Mouse (Mus musculus): ENCODE data around the gene Fbxw11.
"Not testable (repeated sequence)": the region's sequence is repeated elsewhere in the genome, so short reads cannot be mapped to it uniquely, and the experiment has no call there.

Gene Fbxw11

GRCm38 (mm10) chr11:32671480-32671879 lies 29.0 kb downstream of the Fbxw11 start:
- DNase-seq (ENCODE audit: low spot score in 2 of 2) = no peak

- DNase-seq (ENCODE audit: low spot score in 2 of 2) = peak in 1 of 2 experiments; percentile 39
These were observed 34.3 kb downstream of the Fbxw11 start for GRCm38 (mm10) chr11:32676777-32677176.

- DNase-seq (ENCODE audit: low spot score in 2 of 2) = no peak
These were observed 35.3 kb downstream of the Fbxw11 start for GRCm38 (mm10) chr11:32677811-32678210.

- DNase-seq (ENCODE audit: low spot score in 2 of 2) = not testable (repeated sequence)
These were observed 36.6 kb downstream of the Fbxw11 start for GRCm38 (mm10) chr11:32679091-32679490.

- DNase-seq (ENCODE audit: low spot score in 2 of 2) = no peak
These were observed 37.5 kb downstream of the Fbxw11 start for GRCm38 (mm10) chr11:32680014-32680413.

GRCm38 (mm10) chr11:32681192-32681795 lies 38.8 kb downstream of the Fbxw11 start:
- DNase-seq (ENCODE audit: low spot score in 2 of 2) = no peak

GRCm38 (mm10) chr11:32682335-32683102 lies 40.0 kb downstream of the Fbxw11 start:
- no peak for DNase-seq (ENCODE audit: low spot score in 2 of 2)

GRCm38 (mm10) chr11:32684690-32685254 lies 42.2 kb downstream of the Fbxw11 start:
- no peak for DNase-seq (ENCODE audit: low spot score in 2 of 2)

- DNase-seq (ENCODE audit: low spot score in 2 of 2) = no peak
These were observed 45.8 kb downstream of the Fbxw11 start for GRCm38 (mm10) chr11:32688245-32688855.

- DNase-seq (ENCODE audit: low spot score in 2 of 2) = no peak
These were observed 47.0 kb downstream of the Fbxw11 start for GRCm38 (mm10) chr11:32689510-32689909.

GRCm38 (mm10) chr11:32692834-32693233 lies 50.3 kb downstream of the Fbxw11 start:
- DNase-seq (ENCODE audit: low spot score in 2 of 2) = no peak

- DNase-seq (ENCODE audit: low spot score in 2 of 2) = no peak
These were observed 51.1 kb downstream of the Fbxw11 start for GRCm38 (mm10) chr11:32693431-32694141.

GRCm38 (mm10) chr11:32694322-32695003 lies 51.9 kb downstream of the Fbxw11 start:
- DNase-seq (ENCODE audit: low spot score in 2 of 2) = not testable (repeated sequence)

- DNase-seq (ENCODE audit: low spot score in 2 of 2) = no peak
These were observed 54.0 kb downstream of the Fbxw11 start for GRCm38 (mm10) chr11:32696446-32697090.

GRCm38 (mm10) chr11:32697695-32698094 lies 55.2 kb downstream of the Fbxw11 start:
- DNase-seq (ENCODE audit: low spot score in 2 of 2) = no peak

- no peak for DNase-seq (ENCODE audit: low spot score in 2 of 2)
These were observed 57.5 kb downstream of the Fbxw11 start for GRCm38 (mm10) chr11:32699913-32700493.

- no peak for DNase-seq (ENCODE audit: low spot score in 2 of 2)
These were observed 59.0 kb downstream of the Fbxw11 start for GRCm38 (mm10) chr11:32701566-32701965.

- DNase-seq (ENCODE audit: low spot score in 2 of 2) = no peak
These were observed 61.8 kb downstream of the Fbxw11 start for GRCm38 (mm10) chr11:32704241-32704890.

GRCm38 (mm10) chr11:32706406-32706993 lies 64.0 kb downstream of the Fbxw11 start:
- DNase-seq (ENCODE audit: low spot score in 2 of 2) = no peak
